Mouse (Mus musculus) myocyte (in vitro differentiated cells): Measurements from ENCODE around the gene B430306N03Rik.

Experiments used
- E2F4 ChIP-seq: IDR thresholded peaks from one replicate; pipeline ENCODE4 v1.6.1; 2011; ENCODE audit warnings: mild to moderate bottlenecking, control low read depth, moderate library complexity; ENCODE audit not compliant: insufficient read depth
- MAX ChIP-seq: IDR thresholded peaks from one replicate; pipeline ENCODE4 v1.6.1; 2011; ENCODE audit warnings: low read depth, mild to moderate bottlenecking, control low read depth
- POLR2A ChIP-seq: IDR thresholded peaks from one replicate; pipeline ENCODE4 v1.6.1; 2011; ENCODE audit warnings: low read depth, mild to moderate bottlenecking, control low read depth, moderate library complexity; ENCODE audit not compliant: insufficient read length
- POLR2AphosphoS2 ChIP-seq: IDR thresholded peaks from one replicate; pipeline ENCODE4 v1.6.1; 2011; ENCODE audit warnings: low read depth, control low read depth; ENCODE audit not compliant: insufficient read length
- SRF ChIP-seq: IDR thresholded peaks from one replicate; pipeline ENCODE4 v1.6.1; 2011; ENCODE audit warnings: low read depth; ENCODE audit not compliant: control insufficient read depth, insufficient read length
- TCF12 ChIP-seq: IDR thresholded peaks from one replicate; pipeline ENCODE4 v1.6.1; 2011; ENCODE audit warnings: mild to moderate bottlenecking, control low read depth; ENCODE audit not compliant: poor library complexity, insufficient read depth, severe bottlenecking
- TCF3 ChIP-seq: IDR thresholded peaks from one replicate; pipeline ENCODE4 v1.6.1; 2011; ENCODE audit warnings: low read depth, control low read depth; ENCODE audit not compliant: insufficient read length
- USF1 ChIP-seq: IDR thresholded peaks from one replicate; pipeline ENCODE4 v1.6.1; 2011; ENCODE audit warnings: low read depth, mild to moderate bottlenecking, control low read depth, moderate library complexity

DNA sequence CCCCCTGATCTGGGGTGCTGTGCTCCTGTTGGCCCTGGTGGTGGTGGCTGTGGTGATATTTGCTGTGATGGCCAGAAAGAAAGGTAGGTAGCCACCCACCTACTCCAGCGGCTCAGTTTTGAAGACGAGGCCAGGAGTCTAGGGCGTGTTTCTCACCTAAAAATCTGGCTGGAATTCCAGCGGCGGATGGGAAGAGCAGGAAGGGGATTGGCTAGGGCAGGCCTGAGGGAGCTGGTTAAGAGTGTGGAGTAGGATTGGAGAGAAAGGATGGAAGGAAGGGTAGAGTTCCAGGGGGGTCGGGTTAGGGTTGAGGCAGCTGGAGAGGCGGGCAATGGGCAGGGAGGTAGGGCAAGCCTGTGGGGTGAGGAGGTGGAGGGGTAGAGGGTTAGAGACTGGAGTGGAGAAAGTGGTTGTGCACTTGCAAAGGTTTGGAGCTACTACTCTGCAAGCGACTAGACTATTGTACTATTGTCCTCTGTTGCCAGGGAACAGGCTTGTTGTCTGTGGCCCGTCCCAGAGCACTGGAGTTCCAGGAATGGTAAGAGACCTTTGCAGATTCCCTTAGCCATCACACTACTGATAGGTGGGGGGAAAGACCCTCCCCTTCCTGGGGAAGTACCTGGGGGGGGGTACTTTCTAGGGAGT is 49.7 kb downstream of the B430306N03Rik start:
- TF ChIP-seq MAX (no peak), SRF (no peak), USF1 (no peak), POLR2A (no peak), E2F4 (no peak), TCF12 (no peak), TCF3 (no peak), POLR2AphosphoS2 (no peak)
